21 mouse cellular contexts compared by ENCODE assay signal in the genomic region with DNA sequence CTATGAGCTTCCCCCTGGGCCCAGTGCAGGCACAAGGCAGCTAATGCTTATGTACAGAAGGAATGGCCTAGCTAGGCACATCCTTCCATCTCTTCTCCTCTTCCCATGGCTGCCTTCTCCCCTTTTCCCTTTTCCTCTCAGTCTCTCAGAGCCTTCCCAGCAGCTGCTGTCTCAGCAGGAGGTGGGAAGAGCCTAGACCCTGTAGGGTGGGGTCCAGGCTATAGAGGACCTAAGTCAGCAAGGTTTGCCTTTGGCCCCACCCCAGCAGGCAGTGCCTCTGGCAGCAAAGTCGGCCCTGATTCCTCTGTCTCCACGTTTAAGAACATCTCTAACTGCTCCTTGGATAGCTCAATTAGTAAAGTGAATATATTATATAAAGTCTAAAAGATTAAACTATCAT.
DNase-seq lines count a peak whose midpoint lies in the region; ATAC-seq and TF ChIP-seq lines count a peak whose summit lies in the region.
"Had no signal": no experiment of that assay in that cellular context is flagged by ENCODE, and none has a peak within 500 bp of the region (broad histone marks: within the 10 kb centered on the region; RNA-seq: fewer than 3 reads in every experiment).

No protein-coding gene starts in this region.

- no peak overlapping the region; the same call in 1 of the 2 replicates for H3K27ac ChIP-seq in hindbrain, embryonic 13.5 days
- no peak overlapping the region for H3K27ac ChIP-seq in hindbrain, embryonic 10.5 days
- peak overlapping the region; percentile 46 for H3K27ac ChIP-seq in neural tube, embryonic 13.5 days (replicated peaks)
- H3K27ac ChIP-seq in midbrain, postnatal 0 days (ENCODE audit: low read depth, low read length), result 0 out of 2 replicates have a peak overlapping the region, but pooled peaks have one; percentile 4
- H3K27ac ChIP-seq in stomach, postnatal 0 days (replicated peaks), result no peak overlapping the region
- H3K27ac ChIP-seq: embryonic facial prominence, embryonic 13.5 days; forebrain, embryonic 13.5 days; heart, adult 2 months; hindbrain, embryonic 12.5 days had no signal

- H3K36me3 ChIP-seq in hindbrain, embryonic 13.5 days, result no peaks in the 10 kb centered on the region
- H3K36me3 ChIP-seq in hindbrain, embryonic 10.5 days, result no peaks in the 10 kb centered on the region
- no peaks in the 10 kb centered on the region for H3K36me3 ChIP-seq in neural tube, embryonic 13.5 days
- H3K36me3 ChIP-seq in midbrain, postnatal 0 days (ENCODE audit: insufficient read depth, low read length), result no peaks in the 10 kb centered on the region
- no peaks in the 10 kb centered on the region for H3K36me3 ChIP-seq in stomach, postnatal 0 days (ENCODE audit: control insufficient read depth, insufficient read depth, low read length)
- H3K36me3 ChIP-seq: embryonic facial prominence, embryonic 13.5 days; G1E; hindbrain, embryonic 12.5 days had no signal

- DNase-seq in hindbrain, embryonic 10.5 days (ENCODE audit: low spot score), result no peak
- no peak for DNase-seq in neural tube, embryonic 10.5 days (ENCODE audit: extremely low spot score, low spot score)
- DNase-seq in midbrain, postnatal 0 days (ENCODE audit: low spot score), result no peak
- no peak for DNase-seq in stomach, postnatal 0 days (ENCODE audit: low spot score)
- DNase-seq in adrenal gland, postnatal 36 days, result no peak
- DNase-seq: adrenal gland, postnatal 14 days; cerebellum, adult 18-20 months; cerebellum, adult 9-11 months; cerebellum, postnatal 36 days; forebrain, postnatal 0 days; gastrocnemius, postnatal 14 days; heart, adult 2 months; heart, postnatal 36 days had no signal

- peaks cover 83% of the 10 kb centered on the region for H3K27me3 ChIP-seq in hindbrain, embryonic 13.5 days
- H3K27me3 ChIP-seq in hindbrain, embryonic 10.5 days (ENCODE audit: insufficient read depth, poor library complexity, severe bottlenecking), result peaks cover 86% of the 10 kb centered on the region
- peaks cover 91% of the 10 kb centered on the region for H3K27me3 ChIP-seq in neural tube, embryonic 13.5 days
- peaks cover 16% of the 10 kb centered on the region; the same call in 1 of the 2 replicates for H3K27me3 ChIP-seq in midbrain, postnatal 0 days (ENCODE audit: insufficient read depth, low read length)
- no peaks in the 10 kb centered on the region for H3K27me3 ChIP-seq in stomach, postnatal 0 days (ENCODE audit: control insufficient read depth, insufficient read depth, low read length)
- H3K27me3 ChIP-seq: embryonic facial prominence, embryonic 13.5 days had no signal

- TF ChIP-seq EP300 in stomach, postnatal 0 days (optimal IDR thresholded peaks at IDR 0.05), result no peak

- H3K9ac ChIP-seq in hindbrain, embryonic 13.5 days, result peak overlapping the region; percentile 25; the same call in 1 of the 2 replicates
- no peak overlapping the region for H3K9ac ChIP-seq in neural tube, embryonic 13.5 days
- no peak overlapping the region for H3K9ac ChIP-seq in midbrain, postnatal 0 days (replicated peaks; ENCODE audit: low read length, poor library complexity, severe bottlenecking)
- H3K9ac ChIP-seq in stomach, postnatal 0 days (ENCODE audit: low read length), result no peak overlapping the region
- H3K9ac ChIP-seq: embryonic facial prominence, embryonic 13.5 days; forebrain, embryonic 13.5 days; forebrain, postnatal 0 days; hindbrain, embryonic 12.5 days had no signal

- no peak overlapping the region for H3K4me2 ChIP-seq in hindbrain, embryonic 13.5 days
- H3K4me2 ChIP-seq in neural tube, embryonic 13.5 days, result no peak overlapping the region
- H3K4me2 ChIP-seq in midbrain, postnatal 0 days (ENCODE audit: low read depth, low read length, poor library complexity, severe bottlenecking), result no peak overlapping the region
- no peak overlapping the region for H3K4me2 ChIP-seq in stomach, postnatal 0 days (replicated peaks; ENCODE audit: low read depth)
- H3K4me2 ChIP-seq: embryonic facial prominence, embryonic 13.5 days; forebrain, embryonic 13.5 days; heart, embryonic 11.5 days; hindbrain, embryonic 12.5 days had no signal

- no peak for ATAC-seq in hindbrain, embryonic 13.5 days (ENCODE audit: low FRiP score)
- ATAC-seq in neural tube, embryonic 13.5 days (ENCODE audit: low read depth), result no peak
- no peak for ATAC-seq in midbrain, postnatal 0 days (ENCODE audit: low FRiP score)
- no peak for ATAC-seq in stomach, postnatal 0 days (ENCODE audit: low FRiP score, low TSS enrichment)
- ATAC-seq: activated CD4-positive, CD25-positive, alpha-beta regulatory T cell, adult 4 months; forebrain, embryonic 13.5 days; forebrain, postnatal 0 days had no signal

- no peak for TF ChIP-seq CTCF in midbrain, postnatal 0 days (IDR thresholded peaks at IDR 0.05)
- no peak for TF ChIP-seq CTCF in stomach, postnatal 0 days (IDR thresholded peaks at IDR 0.05; ENCODE audit: low read depth)

- no peak overlapping the region for H3K4me3 ChIP-seq in hindbrain, embryonic 13.5 days
- H3K4me3 ChIP-seq in hindbrain, embryonic 10.5 days, result no peak overlapping the region
- no peak overlapping the region for H3K4me3 ChIP-seq in neural tube, embryonic 13.5 days
- no peak overlapping the region for H3K4me3 ChIP-seq in midbrain, postnatal 0 days (ENCODE audit: low read depth, low read length)
- no peak overlapping the region for H3K4me3 ChIP-seq in stomach, postnatal 0 days (ENCODE audit: low read depth, low read length)
- H3K4me3 ChIP-seq: embryonic facial prominence, embryonic 13.5 days; forebrain, embryonic 13.5 days; heart, adult 2 months; hindbrain, embryonic 12.5 days had no signal

- 20% methylated on average over 2 of the region's 2 CpGs for WGBS in hindbrain, embryonic 13.5 days
- WGBS in hindbrain, embryonic 10.5 days, result 29% methylated on average over 2 of the region's 2 CpGs
- WGBS in neural tube, embryonic 13.5 days, result 28% methylated on average over 2 of the region's 2 CpGs
- 27% methylated on average over 2 of the region's 2 CpGs for WGBS in midbrain, postnatal 0 days
- 23% methylated on average over 2 of the region's 2 CpGs for WGBS in stomach, postnatal 0 days

- H3K9me3 ChIP-seq in hindbrain, embryonic 13.5 days, result no peaks in the 10 kb centered on the region
- H3K9me3 ChIP-seq in hindbrain, embryonic 10.5 days, result no peaks in the 10 kb centered on the region
- H3K9me3 ChIP-seq in neural tube, embryonic 13.5 days, result no peaks in the 10 kb centered on the region
- no peaks in the 10 kb centered on the region for H3K9me3 ChIP-seq in midbrain, postnatal 0 days (ENCODE audit: low read length)
- no peaks in the 10 kb centered on the region for H3K9me3 ChIP-seq in stomach, postnatal 0 days (ENCODE audit: control insufficient read depth, low read length)
- H3K9me3 ChIP-seq: embryonic facial prominence, embryonic 13.5 days; forebrain, embryonic 13.5 days; G1E; hindbrain, embryonic 12.5 days had no signal

- peaks cover 40% of the 10 kb centered on the region for H3K4me1 ChIP-seq in hindbrain, embryonic 13.5 days (replicated peaks)
- peaks cover 42% of the 10 kb centered on the region for H3K4me1 ChIP-seq in hindbrain, embryonic 10.5 days (replicated peaks)
- peaks cover 47% of the 10 kb centered on the region for H3K4me1 ChIP-seq in neural tube, embryonic 13.5 days (replicated peaks)
- H3K4me1 ChIP-seq in midbrain, postnatal 0 days (ENCODE audit: insufficient read depth, low read length), result peaks cover 4% of the 10 kb centered on the region; the same call in 1 of the 2 replicates
- no peaks in the 10 kb centered on the region for H3K4me1 ChIP-seq in stomach, postnatal 0 days (replicated peaks; ENCODE audit: control insufficient read depth, insufficient read depth)
- H3K4me1 ChIP-seq: forebrain, embryonic 13.5 days had no signal

Comparison
In these comparisons a context has a peak if more than half of its experiments do, and no peak if none do; other contexts are left out.
1. H3K27ac ChIP-seq: peak in neural tube, embryonic 13.5 days (single experiment) and midbrain, postnatal 0 days (single experiment); none in hindbrain, embryonic 13.5 days (single experiment), hindbrain, embryonic 10.5 days (single experiment) and stomach, postnatal 0 days (single experiment).